Mouse (Mus musculus) monocyte, adult 2 months (primary cell): ENCODE measurements around the gene Minpp1.
A peak's percentile ranks its signal among the peaks of the same experiment; 100 is the strongest.

Source experiments
- DNase-seq, 2 experiments: peaks; one replicate each; pipeline ENCODE4 v3.0.0; 2022; ENCODE audit warnings: low spot score in 2 of 2, low read depth in 1 of 2

Minpp1 gene

GRCm38 (mm10) chr19:32489166-32489895, 3.8 kb downstream of the Minpp1 start:
- DNase-seq, result no peak

- no peak for DNase-seq
Measured at GRCm38 (mm10) chr19:32490976-32491375, 5.4 kb downstream of the Minpp1 start.

- DNase-seq, result no peak
Measured at GRCm38 (mm10) chr19:32492339-32492738, 6.8 kb downstream of the Minpp1 start.

GRCm38 (mm10) chr19:32492981-32493380, 7.4 kb downstream of the Minpp1 start:
- no peak for DNase-seq

GRCm38 (mm10) chr19:32493471-32493870, 7.9 kb downstream of the Minpp1 start:
- no peak for DNase-seq

GRCm38 (mm10) chr19:32494611-32495010, 9.0 kb downstream of the Minpp1 start:
- DNase-seq, result no peak

GRCm38 (mm10) chr19:32495034-32495433, 9.5 kb downstream of the Minpp1 start:
- no peak for DNase-seq

- no peak for DNase-seq
Measured at GRCm38 (mm10) chr19:32497411-32497810, 11.8 kb downstream of the Minpp1 start.

GRCm38 (mm10) chr19:32498002-32498401, 12.4 kb downstream of the Minpp1 start:
- no peak for DNase-seq

- no peak for DNase-seq
Measured at GRCm38 (mm10) chr19:32501414-32501813, 15.8 kb downstream of the Minpp1 start.

GRCm38 (mm10) chr19:32506081-32506480, 20.5 kb downstream of the Minpp1 start:
- no peak for DNase-seq

GRCm38 (mm10) chr19:32506514-32506913, 20.9 kb downstream of the Minpp1 start:
- DNase-seq, result no peak

- DNase-seq, result no peak
Measured at GRCm38 (mm10) chr19:32507100-32507499, 21.5 kb downstream of the Minpp1 start.

GRCm38 (mm10) chr19:32507526-32507925, 22.0 kb downstream of the Minpp1 start:
- DNase-seq, result no peak

GRCm38 (mm10) chr19:32510267-32510666, 24.7 kb downstream of the Minpp1 start:
- DNase-seq, result no peak

- no peak for DNase-seq
Measured at GRCm38 (mm10) chr19:32510962-32511361, 25.4 kb downstream of the Minpp1 start.

GRCm38 (mm10) chr19:32512518-32512917, 26.9 kb downstream of the Minpp1 start:
- DNase-seq, result no peak

GRCm38 (mm10) chr19:32516575-32516974, 31.0 kb downstream of the Minpp1 start:
- DNase-seq, result no peak

GRCm38 (mm10) chr19:32521446-32521845, 35.9 kb downstream of the Minpp1 start:
- DNase-seq, result no peak

GRCm38 (mm10) chr19:32522247-32522646, 36.7 kb downstream of the Minpp1 start:
- DNase-seq, result no peak

- DNase-seq, result no peak
Measured at GRCm38 (mm10) chr19:32522753-32523307, 37.3 kb downstream of the Minpp1 start.

- DNase-seq, result peak; percentile 9 to 35
Measured at GRCm38 (mm10) chr19:32523769-32524515, 38.4 kb downstream of the Minpp1 start.
